Comparison of ENCODE assay signal across 1 mouse cellular context in the genomic region with DNA sequence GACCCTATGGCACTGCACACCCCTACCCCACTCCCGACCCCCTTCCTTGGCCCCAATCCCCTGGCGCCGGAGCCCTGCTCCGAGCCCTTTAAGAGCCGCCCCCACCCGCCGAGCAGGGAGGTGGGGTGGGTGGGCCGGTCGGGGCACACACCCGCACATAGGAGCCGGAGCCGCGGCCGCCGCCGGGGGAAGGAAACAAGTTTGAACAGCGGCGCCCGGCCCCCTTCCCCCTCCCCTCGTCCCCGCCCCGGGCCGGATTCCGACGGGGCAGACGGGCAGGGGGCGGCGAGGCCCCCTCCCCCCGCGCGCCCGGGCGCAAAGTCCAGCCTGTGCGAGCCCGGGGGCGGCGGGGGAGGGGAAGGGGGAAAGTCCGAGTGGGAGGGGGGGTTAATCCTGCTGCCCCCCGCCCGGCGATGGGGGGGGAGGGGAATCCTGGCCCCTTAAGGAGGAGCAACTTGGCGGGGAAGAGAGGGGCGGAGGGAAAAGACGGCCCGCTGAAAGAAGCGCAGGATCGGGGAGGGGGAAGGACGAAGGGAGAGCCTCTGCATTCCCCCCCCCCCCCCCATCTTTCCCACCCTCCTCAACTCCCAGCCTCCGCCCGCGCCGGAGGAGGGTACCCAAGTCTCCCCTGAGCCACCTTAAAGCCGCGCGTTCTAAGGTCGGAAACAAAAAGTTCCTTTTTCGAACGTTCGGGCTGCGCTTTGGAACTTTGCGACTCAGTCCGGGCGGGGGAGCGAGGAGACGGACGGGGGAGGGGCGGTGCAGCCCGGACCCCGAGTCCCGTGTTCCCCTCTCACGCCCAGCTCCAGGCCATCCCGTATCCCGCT.
TF ChIP-seq lines count a peak whose summit lies in the region.

No protein-coding gene starts in this region.

TF ChIP-seq in CH12.LX, 34 proteins besides CTCF, POLR2A, EP300 and RAD21 (continued from another document):
- TF ChIP-seq SIN3A (IDR thresholded peaks at IDR 0.05; ENCODE audit: low read length) (0 out of 2 replicates have a peak, but pooled peaks have one; percentile 37), RCOR1 (conservative IDR thresholded peaks at IDR 0.05; ENCODE audit: low read depth, low read length) (no peak), MEF2A (IDR thresholded peaks at IDR 0.05; ENCODE audit: borderline replicate concordance, low read depth, low read length) (no peak)
